19 mouse cellular contexts compared by ENCODE assay signal in the genomic region with DNA sequence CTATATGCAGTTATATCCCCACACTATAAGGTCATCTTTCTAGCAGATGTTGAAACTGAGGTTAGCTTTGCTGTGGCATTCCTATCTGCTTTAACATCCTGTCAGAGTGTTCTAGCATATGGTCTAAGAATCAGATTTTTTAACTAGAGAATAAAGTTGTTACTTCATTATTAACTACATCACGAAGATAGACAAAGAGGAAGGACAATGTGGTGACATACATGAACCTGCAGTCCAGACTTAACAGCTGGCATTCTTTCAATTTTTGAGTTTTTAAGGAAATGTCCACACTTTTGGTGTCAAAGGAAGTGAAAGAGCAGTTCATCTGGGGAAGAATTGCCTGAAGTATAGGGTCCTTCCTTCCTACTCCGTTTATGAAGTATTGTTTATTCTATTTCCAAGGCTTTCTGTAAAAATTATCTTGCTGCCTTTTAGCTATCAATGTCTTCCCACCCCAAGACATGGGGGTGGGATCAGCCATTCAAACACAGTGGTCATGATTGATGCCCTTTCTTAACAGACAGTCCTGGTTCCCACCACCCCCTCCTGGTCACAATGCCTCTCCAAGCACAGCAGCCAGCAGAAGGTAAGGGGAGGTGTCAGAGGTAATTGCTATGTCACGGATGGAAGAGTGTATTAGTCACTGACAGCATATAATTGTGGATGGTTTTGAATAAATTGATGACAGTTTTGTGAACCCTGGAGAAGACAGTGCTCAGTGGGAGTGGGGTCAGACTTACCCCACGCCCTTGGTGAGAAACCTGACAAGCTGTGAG. TPM values are rescaled to one million over a fixed set of nuclear protein-coding genes. Genes with fewer than 3 reads are reported as not detected.
DNase-seq lines count a peak whose midpoint lies in the region; ATAC-seq lines count a peak whose summit lies in the region.
"Had no signal": no experiment of that assay in that cellular context is flagged by ENCODE, and none has a peak within 500 bp of the region (broad histone marks: within the 10 kb centered on the region; RNA-seq: fewer than 3 reads in every experiment).

No protein-coding gene starts in this region.

- H3K4me1 ChIP-seq in midbrain, embryonic 11.5 days (ENCODE audit: control insufficient read depth, insufficient read depth, low read length) = no peaks in the 10 kb centered on the region
- H3K4me1 ChIP-seq in midbrain, embryonic 14.5 days (ENCODE audit: control insufficient read depth, insufficient read depth, low read length) = no peaks in the 10 kb centered on the region
- H3K4me1 ChIP-seq: embryonic facial prominence, embryonic 13.5 days; heart, embryonic 10.5 days; limb, embryonic 15.5 days; megakaryocyte, embryonic 14.5 days had no signal

- no peaks in the 10 kb centered on the region for H3K36me3 ChIP-seq in midbrain, embryonic 11.5 days (ENCODE audit: control insufficient read depth, insufficient read depth, low read length)
- H3K36me3 ChIP-seq in midbrain, embryonic 14.5 days (ENCODE audit: control insufficient read depth, insufficient read depth, low read length) = no peaks in the 10 kb centered on the region
- H3K36me3 ChIP-seq: embryonic facial prominence, embryonic 13.5 days; heart, embryonic 10.5 days; limb, embryonic 15.5 days had no signal

- H3K9me3 ChIP-seq in midbrain, embryonic 11.5 days (ENCODE audit: control insufficient read depth, low read length) = no peaks in the 10 kb centered on the region
- H3K9me3 ChIP-seq in midbrain, embryonic 14.5 days (ENCODE audit: control insufficient read depth, low read length) = no peaks in the 10 kb centered on the region
- H3K9me3 ChIP-seq: embryonic facial prominence, embryonic 13.5 days; heart, embryonic 10.5 days; limb, embryonic 15.5 days; megakaryocyte, embryonic 14.5 days had no signal

- 0 out of 2 replicates have a peak, but pooled peaks have one; percentile 20 for ATAC-seq in midbrain, embryonic 11.5 days (ENCODE audit: low FRiP score)
- no peak for ATAC-seq in midbrain, embryonic 14.5 days (ENCODE audit: low FRiP score, low TSS enrichment)
- ATAC-seq in common myeloid progenitor, adult 5-6 weeks (replicated peaks; ENCODE audit: low read depth, poor library complexity, severe bottlenecking) = peak; percentile 63
- ATAC-seq in granulocyte monocyte progenitor cell, adult 5-6 weeks (replicated peaks; ENCODE audit: poor library complexity, severe bottlenecking) = peak; percentile 88
- ATAC-seq in megakaryocyte progenitor cell, adult 5-6 weeks (replicated peaks; ENCODE audit: poor library complexity) = peak; percentile 77
- ATAC-seq: liver, postnatal 0 days had no signal

- no peaks in the 10 kb centered on the region for H3K27me3 ChIP-seq in midbrain, embryonic 11.5 days (ENCODE audit: control insufficient read depth, insufficient read depth, low read length)
- no peaks in the 10 kb centered on the region for H3K27me3 ChIP-seq in midbrain, embryonic 14.5 days (ENCODE audit: control insufficient read depth, insufficient read depth, low read length)
- H3K27me3 ChIP-seq: embryonic facial prominence, embryonic 13.5 days; limb, embryonic 15.5 days; megakaryocyte, embryonic 14.5 days had no signal

- WGBS in midbrain, embryonic 11.5 days = 72% methylated on average over 4 of the region's 4 CpGs
- WGBS in midbrain, embryonic 14.5 days = 63% methylated on average over 4 of the region's 4 CpGs

- no peak for DNase-seq in midbrain, embryonic 11.5 days (ENCODE audit: low spot score, missing footprints)
- DNase-seq in midbrain, embryonic 14.5 days = no peak
- DNase-seq in frontal cortex, postnatal 14 days (ENCODE audit: low spot score in 2 of 2) = no peak
- DNase-seq in right cerebral cortex, postnatal 25 days = no peak
- DNase-seq: adrenal gland, adult 2 months; cerebellum, adult 9-11 months; gastrocnemius, postnatal 36 days; kidney, adult 2 months; kidney, postnatal 14 days; liver, postnatal 0 days; lung, postnatal 10 days had no signal

- H3K27ac ChIP-seq in midbrain, embryonic 11.5 days (ENCODE audit: low read depth, low read length) = no peak overlapping the region
- H3K27ac ChIP-seq in midbrain, embryonic 14.5 days (replicated peaks; ENCODE audit: low read depth, low read length) = no peak overlapping the region
- H3K27ac ChIP-seq: embryonic facial prominence, embryonic 13.5 days; heart, embryonic 10.5 days; layer of hippocampus, adult 2 months; limb, embryonic 15.5 days had no signal

- no peak overlapping the region for H3K9ac ChIP-seq in midbrain, embryonic 11.5 days (ENCODE audit: low read length)
- no peak overlapping the region for H3K9ac ChIP-seq in midbrain, embryonic 14.5 days (replicated peaks; ENCODE audit: low read length)
- H3K9ac ChIP-seq: embryonic facial prominence, embryonic 13.5 days; limb, embryonic 15.5 days; liver, postnatal 0 days had no signal

- no peak overlapping the region for H3K4me3 ChIP-seq in midbrain, embryonic 11.5 days (ENCODE audit: low read depth, low read length)
- no peak overlapping the region for H3K4me3 ChIP-seq in midbrain, embryonic 14.5 days (replicated peaks; ENCODE audit: low read depth, low read length)
- H3K4me3 ChIP-seq: embryonic facial prominence, embryonic 13.5 days; heart, embryonic 10.5 days; layer of hippocampus, adult 2 months; limb, embryonic 15.5 days; megakaryocyte, embryonic 14.5 days had no signal

- H3K4me2 ChIP-seq in midbrain, embryonic 11.5 days = no peak overlapping the region
- no peak overlapping the region for H3K4me2 ChIP-seq in midbrain, embryonic 14.5 days (ENCODE audit: low read length)
- H3K4me2 ChIP-seq: embryonic facial prominence, embryonic 13.5 days; limb, embryonic 15.5 days had no signal

RNA-seq across cellular contexts. Expression of a gene that starts 30.4 kb away (rescaled TPM):
- 0.11 and 0.33 TPM in 2 replicates for polyA plus RNA-seq in midbrain, embryonic 11.5 days (2014; fragmentation: Nextera tagmentation; extraction: Ambion mirVana)
- 0.08 and 0.20 TPM in 2 replicates for polyA plus RNA-seq in midbrain, embryonic 14.5 days (2014; fragmentation: Nextera tagmentation; extraction: Ambion mirVana)
- not detected in 2 replicates for total RNA-seq in common myeloid progenitor, adult 5-6 weeks (2017)
- 0.38 TPM in 1 of 2 replicates, not detected in the other for total RNA-seq in granulocyte monocyte progenitor cell, adult 5-6 weeks (2014; fragmentation: Nextera tagmentation)
- total RNA-seq in granulocyte monocyte progenitor cell, adult 5-6 weeks (2017) = 0.09 TPM in 1 of 2 replicates, not detected in the other
- total RNA-seq in megakaryocyte progenitor cell, adult 5-6 weeks (2015) = not detected in 2 replicates
- total RNA-seq in megakaryocyte progenitor cell, adult 5-6 weeks (2017) = not detected in 2 replicates
- polyA plus RNA-seq: liver, postnatal 0 days had no signal
